Mouse (Mus musculus) olfactory bulb, adult 2 months (tissue): ENCODE measurements at regions not wholly inside any gene's neighbourhood (a gene's known extent, or its start where the extent isn't known, plus 50 kb on each side); places are given as distances from the start of the nearest gene placed in this dataset.

Experiments used
- CTCF ChIP-seq: fragments of 200-500 bp; IDR thresholded peaks from 2 replicates; pipeline ENCODE4 v1.5.1; 2012; ENCODE audit warnings: low read depth, mild to moderate bottlenecking, low read length, moderate library complexity; ENCODE audit not compliant: insufficient read depth
- POLR2A ChIP-seq: fragments of 200-500 bp; IDR thresholded peaks from 2 replicates; pipeline ENCODE4 v1.6.1; 2012; ENCODE audit warnings: mild to moderate bottlenecking, low read depth, low read length, moderate library complexity; ENCODE audit not compliant: insufficient read depth

GRCm38 (mm10) chr10:111665834-111666233 is 159.7 kb downstream of the Phlda1 start:
- TF ChIP-seq CTCF (no peak), POLR2A (no peak)
